Comparison of ENCODE assay signal across 10 mouse cellular contexts in the genomic region with DNA sequence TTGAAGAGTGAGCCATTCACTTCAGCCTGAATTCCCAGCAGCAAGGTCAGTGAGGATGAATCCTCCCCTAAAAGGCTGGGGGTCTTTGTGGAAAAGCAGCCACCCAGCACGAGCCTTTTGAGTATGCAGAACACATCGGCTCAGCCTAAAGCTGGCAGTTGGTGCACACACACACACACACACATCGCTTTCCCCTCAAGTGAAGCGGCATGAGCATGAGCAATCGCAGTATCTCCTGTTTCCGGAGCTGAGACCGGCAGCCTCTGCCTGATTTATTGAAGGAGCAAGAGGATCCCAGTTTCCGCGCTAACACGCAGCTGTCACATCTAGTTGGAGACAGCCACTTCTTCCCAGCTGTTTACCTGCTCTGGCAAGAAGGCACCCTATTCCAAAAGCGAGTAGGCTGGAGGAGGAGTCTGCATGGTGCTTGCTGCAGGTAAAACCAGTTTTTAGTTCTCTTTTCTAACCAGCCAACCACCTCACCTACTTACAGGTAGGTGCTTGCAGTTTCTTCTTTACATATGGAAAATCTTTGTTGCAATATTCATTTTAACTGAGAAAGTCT.
A peak's percentile ranks its signal among the peaks of the same experiment; 100 is the strongest.
DNase-seq lines count a peak whose midpoint lies in the region; ATAC-seq lines count a peak whose summit lies in the region.
"Had no signal": no experiment of that assay in that cellular context is flagged by ENCODE, and none has a peak within 500 bp of the region (broad histone marks: within the 10 kb centered on the region; RNA-seq: fewer than 3 reads in every experiment).

No protein-coding gene starts in this region.

- no peak overlapping the region for H3K27ac ChIP-seq in heart, embryonic 13.5 days (replicated peaks)
- H3K27ac ChIP-seq in hindbrain, embryonic 16.5 days (ENCODE audit: low read depth, low read length), result no peak overlapping the region
- H3K27ac ChIP-seq in liver, embryonic 12.5 days, result no peak overlapping the region
- H3K27ac ChIP-seq: lung, embryonic 15.5 days had no signal

- DNase-seq in heart, adult 8-10 months (ENCODE audit: low spot score), result no peak
- peak; percentile 17 for DNase-seq in embryo, embryonic 11.5 days (ENCODE audit: low read depth, low spot score)
- peak; percentile 37 for DNase-seq in neural tube, embryonic 10.5 days (ENCODE audit: extremely low spot score, low spot score)
- no peak for DNase-seq in gastrocnemius, postnatal 10 days

- no peaks in the 10 kb centered on the region for H3K36me3 ChIP-seq in heart, embryonic 13.5 days
- no peaks in the 10 kb centered on the region for H3K36me3 ChIP-seq in hindbrain, embryonic 16.5 days (ENCODE audit: control insufficient read depth, insufficient read depth, low read length)
- no peaks in the 10 kb centered on the region for H3K36me3 ChIP-seq in liver, embryonic 12.5 days
- H3K36me3 ChIP-seq: lung, embryonic 15.5 days had no signal

- no peaks in the 10 kb centered on the region for H3K4me1 ChIP-seq in heart, embryonic 13.5 days
- H3K4me1 ChIP-seq in hindbrain, embryonic 16.5 days (ENCODE audit: control insufficient read depth, insufficient read depth, low read depth, low read length), result no peaks in the 10 kb centered on the region
- no peaks in the 10 kb centered on the region for H3K4me1 ChIP-seq in liver, embryonic 12.5 days
- H3K4me1 ChIP-seq: lung, embryonic 15.5 days had no signal

- peak overlapping the region; percentile 5; the same call in 1 of the 2 replicates for H3K4me3 ChIP-seq in heart, embryonic 13.5 days
- peak overlapping the region; percentile 42 for H3K4me3 ChIP-seq in hindbrain, embryonic 16.5 days (ENCODE audit: low read length)
- H3K4me3 ChIP-seq in liver, embryonic 12.5 days, result no peak overlapping the region
- H3K4me3 ChIP-seq: lung, embryonic 15.5 days had no signal

- 25% methylated on average over 11 of the region's 11 CpGs for WGBS in heart, embryonic 13.5 days
- WGBS in hindbrain, embryonic 16.5 days, result 4% methylated on average over 11 of the region's 11 CpGs
- WGBS in liver, embryonic 12.5 days (ENCODE audit: insufficient replicate concordance), result 28% methylated on average over 11 of the region's 11 CpGs

- H3K27me3 ChIP-seq in heart, embryonic 13.5 days (replicated peaks), result no peaks in the 10 kb centered on the region
- H3K27me3 ChIP-seq in hindbrain, embryonic 16.5 days (replicated peaks; ENCODE audit: control insufficient read depth, insufficient read depth, low read length), result no peaks in the 10 kb centered on the region
- H3K27me3 ChIP-seq in liver, embryonic 12.5 days (replicated peaks), result no peaks in the 10 kb centered on the region
- H3K27me3 ChIP-seq: CH12.LX; lung, embryonic 15.5 days had no signal

- no peaks in the 10 kb centered on the region for H3K9me3 ChIP-seq in heart, embryonic 13.5 days
- H3K9me3 ChIP-seq in hindbrain, embryonic 16.5 days (ENCODE audit: control insufficient read depth, low read length), result no peaks in the 10 kb centered on the region
- no peaks in the 10 kb centered on the region for H3K9me3 ChIP-seq in liver, embryonic 12.5 days (replicated peaks)
- H3K9me3 ChIP-seq: lung, embryonic 15.5 days had no signal

- no peak for ATAC-seq in heart, embryonic 13.5 days (ENCODE audit: extremely low read depth, insufficient number of reproducible peaks, low FRiP score, low TSS enrichment)
- ATAC-seq in hindbrain, embryonic 16.5 days, result peak; percentile 94
- no peak for ATAC-seq in megakaryocyte, adult 5-6 weeks (ENCODE audit: poor library complexity, severe bottlenecking)
- ATAC-seq in liver, embryonic 12.5 days, result no peak

- peak overlapping the region; percentile 48 for H3K4me2 ChIP-seq in heart, embryonic 13.5 days
- H3K4me2 ChIP-seq in hindbrain, embryonic 16.5 days (ENCODE audit: low read length), result peak overlapping the region; percentile 72
- H3K4me2 ChIP-seq in liver, embryonic 12.5 days, result no peak overlapping the region
- H3K4me2 ChIP-seq: lung, embryonic 15.5 days had no signal

- no peak overlapping the region for H3K9ac ChIP-seq in heart, embryonic 13.5 days
- H3K9ac ChIP-seq in hindbrain, embryonic 16.5 days (ENCODE audit: low read depth, low read length), result peak overlapping the region; percentile 59
- H3K9ac ChIP-seq in liver, embryonic 12.5 days, result no peak overlapping the region
- H3K9ac ChIP-seq: lung, embryonic 15.5 days had no signal

Comparison
In these comparisons a context has a peak if more than half of its experiments do, and no peak if none do; other contexts are left out.
1. DNase-seq: peak in embryo, embryonic 11.5 days (single experiment) and neural tube, embryonic 10.5 days (single experiment); none in heart, adult 8-10 months (single experiment) and gastrocnemius, postnatal 10 days (single experiment).